Mouse (Mus musculus): Measurements from ENCODE around the gene Spaca3.

GRCm38 (mm10) chr11:80900555-80900954, 42.4 kb downstream of the Spaca3 start:
- TF ChIP-seq CTCF (IDR thresholded peaks at IDR 0.05; ENCODE audit: low read depth) (no peak), EP300 (IDR thresholded peaks at IDR 0.05; ENCODE audit: low read depth) (no peak)
